Mouse (Mus musculus) frontal cortex, adult (tissue): ENCODE results near the gene Npcd.
"Not testable (repeated sequence)": the region's sequence is repeated elsewhere in the genome, so short reads cannot be mapped to it uniquely, and the experiment has no call there.

Source experiments
- ATAC-seq: cut with Nextera tagmentation; 2 replicates; pipeline ENCODE4 v1.9.2; 2017; ENCODE audit warnings: mild to moderate bottlenecking, moderate library complexity, mixed read lengths; ENCODE audit not compliant: low TSS enrichment

The Npcd gene

DNA sequence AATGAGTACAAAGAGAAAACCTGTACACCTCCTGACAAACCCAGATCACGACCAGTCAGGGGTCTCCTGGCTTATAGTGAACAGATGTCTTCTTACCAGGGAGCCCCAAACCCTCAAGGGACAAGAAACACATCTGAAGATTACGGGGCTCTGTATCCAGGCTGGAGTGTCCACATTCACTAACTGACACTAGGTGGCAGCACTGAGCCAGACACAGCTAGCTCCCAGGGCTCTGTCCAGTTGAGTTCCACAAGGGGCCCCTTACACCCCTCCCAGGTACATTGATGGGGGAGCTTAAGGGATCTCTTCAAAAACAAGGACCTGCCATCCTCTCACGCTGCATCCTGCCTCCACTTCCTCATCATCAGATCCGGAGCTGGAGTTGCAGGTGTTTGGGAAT is 3.6 kb downstream of the Npcd start:
- 0 out of 2 replicates have a peak, but pooled peaks have one; percentile 25 for ATAC-seq

DNA sequence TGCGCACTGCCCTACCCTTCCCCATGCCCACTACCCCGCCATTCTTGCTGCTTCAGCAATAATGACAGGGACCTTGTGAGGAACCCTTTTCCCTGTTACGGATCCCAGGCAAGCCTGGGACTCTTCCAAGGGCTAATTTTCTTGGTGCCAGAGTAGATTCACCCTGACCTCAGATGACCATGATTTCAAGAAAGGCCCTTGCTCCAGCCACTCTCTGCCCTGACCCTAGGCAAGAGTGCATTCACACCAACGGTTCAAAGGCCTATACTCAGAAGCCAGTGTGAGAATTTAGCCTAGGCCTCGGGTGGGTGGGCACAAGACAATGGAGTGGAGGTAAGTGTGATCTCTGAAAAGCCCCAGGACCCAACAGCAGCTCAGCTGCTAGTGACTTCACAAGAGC is 4.6 kb downstream of the Npcd start:
- no peak for ATAC-seq

DNA sequence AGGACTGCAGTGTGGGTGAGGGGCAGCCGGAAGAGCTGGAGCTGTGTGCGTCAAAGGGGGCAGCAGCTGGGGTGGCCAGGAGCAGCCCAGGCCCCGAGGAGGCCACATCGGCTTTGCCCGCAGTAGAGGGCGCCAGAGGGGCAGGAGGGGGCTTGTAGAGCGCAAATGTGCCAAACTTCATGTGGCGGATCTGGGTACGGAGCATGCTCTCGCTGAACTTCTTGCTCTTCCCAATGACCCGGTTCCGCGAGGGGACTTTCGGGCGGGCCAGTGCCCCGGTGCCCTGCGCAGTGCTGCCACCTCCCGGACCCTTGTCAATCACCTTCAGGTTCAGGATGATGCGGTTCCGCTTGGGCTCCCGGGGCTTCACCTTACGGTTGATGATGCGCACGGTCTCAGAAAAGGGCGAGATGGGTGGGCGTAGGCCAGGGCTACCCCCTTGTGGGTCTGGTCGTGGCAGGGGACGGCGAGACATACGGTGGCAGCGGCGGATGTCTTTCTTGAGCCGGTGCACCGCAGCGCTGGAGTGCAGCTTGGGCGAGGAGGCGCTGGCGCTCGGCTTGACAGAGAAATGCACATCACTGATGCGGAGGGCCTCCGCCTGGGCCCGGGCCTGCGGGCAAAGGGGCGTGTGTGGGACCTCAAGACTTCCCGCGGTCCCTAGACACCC is 5.5 kb downstream of the Npcd start:
- ATAC-seq: no peak

DNA sequence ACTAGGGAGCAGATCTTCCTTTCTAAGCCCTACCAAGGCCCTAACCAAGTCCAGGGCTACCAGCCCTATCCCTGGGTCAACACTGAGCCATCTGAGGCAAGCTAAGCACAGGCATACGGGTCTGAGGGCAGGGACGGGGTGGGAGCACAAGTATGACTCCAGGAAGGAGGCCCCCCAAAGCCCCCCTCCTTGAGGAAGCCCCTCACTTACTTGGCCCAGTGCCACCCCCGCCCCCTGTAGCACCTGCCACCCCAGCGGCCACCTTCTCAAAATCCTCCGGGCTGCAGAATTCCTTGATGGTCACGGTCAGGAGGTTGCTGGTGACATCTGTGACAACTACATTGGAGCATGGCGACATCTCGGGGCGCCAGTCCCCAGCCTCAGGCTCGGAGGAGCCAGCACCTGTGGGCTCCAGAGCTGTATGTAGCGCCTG is 6.2 kb downstream of the Npcd start:
- ATAC-seq: no peak

DNA sequence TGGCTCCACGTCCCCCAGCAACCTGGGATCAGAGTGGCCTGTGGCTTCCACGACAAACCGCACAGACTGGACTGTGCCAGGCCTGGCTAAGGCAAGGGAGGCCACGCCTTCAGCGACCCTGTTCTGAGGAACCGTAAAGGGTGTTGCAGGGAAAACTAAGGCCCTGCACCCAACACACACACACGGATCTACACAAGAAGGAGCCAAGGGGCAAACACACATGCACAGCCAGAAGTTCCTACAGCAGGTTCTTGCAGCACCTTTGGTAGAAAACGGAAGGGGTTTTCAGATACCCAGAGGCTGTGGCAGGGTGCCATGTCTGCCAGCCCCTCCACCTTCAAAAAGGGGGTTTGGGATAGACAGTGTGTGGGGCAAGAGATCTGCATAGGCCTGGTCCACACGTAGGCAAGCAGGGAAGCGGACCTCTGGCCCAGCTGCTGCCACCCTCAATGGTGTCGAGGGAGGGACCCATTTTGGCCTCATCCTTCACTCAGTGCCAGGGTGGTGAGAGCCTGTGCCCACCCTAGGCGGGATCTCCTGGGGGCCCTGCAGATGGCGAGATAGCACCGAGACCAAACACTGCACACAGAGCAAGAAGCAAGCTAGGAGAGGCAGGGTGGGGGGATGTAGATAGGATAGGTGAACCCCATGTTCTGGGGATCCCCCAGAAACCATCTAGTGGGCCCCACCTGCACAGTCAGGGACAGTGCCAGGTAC is 6.8 kb downstream of the Npcd start:
- no peak for ATAC-seq

DNA sequence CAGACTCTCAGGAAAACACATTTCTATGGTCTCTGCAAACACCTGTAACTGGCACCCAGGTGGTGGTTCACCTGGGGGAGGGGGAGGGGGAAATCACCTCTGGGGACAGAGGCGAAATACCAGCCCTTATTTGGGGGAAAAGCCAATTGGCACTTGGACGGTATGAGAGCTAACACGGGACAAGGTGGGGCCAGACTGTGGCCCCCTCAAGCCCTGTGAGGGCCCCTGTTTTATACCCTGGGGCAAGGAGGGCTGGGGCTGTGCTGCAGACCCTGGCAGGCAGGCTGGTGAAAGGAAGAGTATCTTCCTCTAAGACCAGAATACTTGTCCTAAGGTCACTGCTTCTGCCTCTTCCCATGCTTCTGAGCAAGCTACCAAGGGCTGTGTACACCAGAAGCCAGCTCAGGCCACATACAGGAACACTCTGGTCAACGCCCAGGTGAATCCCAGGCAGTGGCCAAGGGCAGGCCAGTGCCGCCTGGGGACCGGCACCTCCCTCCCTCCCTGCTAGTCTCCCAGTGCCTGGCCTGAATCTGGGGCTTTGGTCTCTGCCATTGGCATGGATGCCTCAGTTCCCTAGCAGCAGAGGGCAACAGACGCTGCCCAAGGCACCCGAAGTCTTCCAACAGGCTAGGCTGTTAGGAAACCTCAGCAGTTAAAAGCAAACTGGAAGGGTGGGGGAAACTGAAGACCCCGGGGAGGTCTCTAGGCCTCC is 7.7 kb downstream of the Npcd start:
- ATAC-seq: no peak

DNA sequence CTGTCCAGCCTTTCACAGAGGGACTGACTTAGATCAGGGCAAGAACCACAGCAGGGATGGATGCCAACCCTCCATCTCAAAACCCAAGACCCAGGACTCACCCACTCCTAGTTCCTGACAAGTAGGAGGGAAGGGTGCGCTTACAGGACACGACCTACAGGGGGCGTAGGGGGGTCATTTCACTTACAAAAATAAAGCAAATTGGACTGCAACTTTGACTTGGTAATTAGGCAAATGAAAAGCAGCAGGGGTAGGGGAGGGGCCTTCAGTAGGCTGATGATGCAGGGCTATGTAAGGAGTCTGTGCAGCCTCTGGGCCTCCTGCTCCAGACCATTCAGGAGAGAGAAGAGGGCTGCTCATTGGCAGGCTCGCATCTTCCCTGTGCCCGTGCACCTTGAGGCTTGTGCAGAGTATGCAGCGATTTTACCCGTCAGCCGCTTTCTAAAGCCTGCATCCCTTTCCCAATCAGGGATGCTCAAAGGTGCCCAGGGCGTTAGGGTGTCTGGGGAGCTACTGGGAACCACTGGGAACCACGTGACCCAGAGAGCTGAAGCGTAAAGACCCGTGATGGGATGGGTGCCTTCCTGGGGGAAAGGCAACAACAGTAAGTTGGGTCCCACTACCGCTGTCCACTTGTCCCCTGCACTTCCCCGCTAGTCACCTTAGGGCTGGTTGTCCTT is 8.8 kb downstream of the Npcd start:
- no peak for ATAC-seq

DNA sequence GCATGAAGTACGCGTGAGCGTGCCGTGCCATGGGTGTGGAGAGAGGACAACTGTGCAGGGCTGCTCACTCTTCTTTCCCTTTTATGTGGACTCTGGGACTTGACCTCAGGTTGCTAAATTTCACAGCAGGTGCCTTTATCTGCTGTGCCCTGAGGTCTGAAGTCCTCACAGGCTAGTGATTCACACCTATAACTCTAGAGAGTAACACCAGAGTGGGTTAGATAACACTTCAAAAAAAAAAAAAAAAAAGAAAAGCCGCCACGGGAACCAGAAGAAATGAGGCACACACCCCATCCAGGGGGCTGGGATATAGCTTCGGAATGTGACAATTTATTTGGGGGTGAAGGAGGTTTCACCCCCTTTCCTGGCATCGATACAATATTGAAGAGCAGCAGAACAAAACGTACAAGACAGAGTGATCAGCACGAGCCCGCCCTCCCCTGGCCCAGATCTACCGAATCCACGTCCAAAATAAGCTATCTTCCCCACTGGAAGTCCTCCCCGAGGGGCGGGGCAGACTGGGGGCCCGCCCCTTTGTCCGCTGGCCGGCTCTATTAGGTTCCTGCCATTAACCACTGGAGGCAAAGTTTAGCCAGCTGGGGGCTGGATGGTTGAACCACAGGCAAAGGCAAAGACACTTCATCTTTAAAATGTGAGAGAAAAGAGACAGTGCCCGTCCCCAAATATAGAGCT is 10.3 kb downstream of the Npcd start:
- ATAC-seq: no peak

DNA sequence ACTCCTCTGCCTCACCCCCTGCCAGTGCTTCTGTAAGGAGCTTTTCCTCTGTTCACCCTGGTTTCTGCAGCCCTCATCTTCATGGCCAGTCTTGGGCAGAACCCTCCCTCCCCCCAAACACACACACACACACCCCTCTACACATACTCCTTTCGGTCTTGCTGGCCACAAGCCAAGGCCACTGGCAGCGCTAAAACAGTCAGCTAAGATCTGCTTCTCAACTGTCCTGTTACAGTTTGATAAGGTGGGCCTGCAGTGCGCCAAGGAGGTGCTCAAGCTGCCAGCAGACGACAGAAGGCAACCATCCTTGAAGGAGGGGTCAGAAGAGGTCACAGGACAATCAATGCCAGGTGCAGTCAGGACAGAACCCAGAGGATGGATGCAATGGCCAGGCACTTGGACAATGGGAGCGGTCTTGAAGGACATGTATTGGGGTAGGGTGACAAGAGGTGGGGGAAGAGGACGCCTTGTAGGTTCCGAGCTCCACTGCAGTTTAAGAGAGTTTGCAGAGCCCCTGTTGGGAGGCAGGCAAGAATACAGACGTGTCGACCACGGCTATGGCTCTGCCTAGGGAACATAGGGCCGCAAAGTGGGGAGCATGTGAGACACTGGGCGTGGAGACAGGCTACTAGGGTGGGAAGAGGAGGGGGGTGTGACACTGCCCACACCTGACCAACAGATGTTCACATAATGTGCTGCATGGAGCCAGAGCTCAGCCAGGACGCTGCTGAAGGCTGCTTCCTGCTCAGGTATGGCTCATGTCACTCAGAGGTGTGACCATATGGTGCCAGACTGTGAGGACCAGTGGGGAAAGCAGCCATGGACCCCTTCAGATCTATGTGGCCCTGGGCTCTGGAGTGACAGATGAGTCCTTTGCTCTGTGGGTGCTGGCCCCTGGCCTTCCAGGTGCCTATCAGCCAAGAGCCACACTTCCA is 11.5 kb downstream of the Npcd start:
- ATAC-seq: no peak

DNA sequence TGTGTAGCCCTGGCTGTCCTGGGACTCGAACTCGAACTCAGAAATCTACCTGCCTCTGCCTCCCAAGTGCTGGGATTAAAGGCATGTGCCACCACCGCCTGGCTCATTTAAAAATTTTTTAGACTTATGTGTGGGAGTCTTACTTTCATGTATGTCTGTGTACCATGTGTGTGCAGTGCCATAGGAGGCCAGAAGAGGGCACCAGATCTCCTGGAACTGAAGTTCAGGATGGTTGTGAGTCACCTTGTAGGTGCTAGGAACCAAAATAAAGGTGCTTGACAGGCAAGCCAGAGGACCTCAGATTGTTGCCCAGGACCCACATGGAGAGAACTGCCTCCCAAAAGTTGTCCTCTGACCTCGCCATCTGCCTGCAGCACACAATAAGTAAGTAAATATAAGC is 15.7 kb downstream of the Npcd start:
- no peak for ATAC-seq

DNA sequence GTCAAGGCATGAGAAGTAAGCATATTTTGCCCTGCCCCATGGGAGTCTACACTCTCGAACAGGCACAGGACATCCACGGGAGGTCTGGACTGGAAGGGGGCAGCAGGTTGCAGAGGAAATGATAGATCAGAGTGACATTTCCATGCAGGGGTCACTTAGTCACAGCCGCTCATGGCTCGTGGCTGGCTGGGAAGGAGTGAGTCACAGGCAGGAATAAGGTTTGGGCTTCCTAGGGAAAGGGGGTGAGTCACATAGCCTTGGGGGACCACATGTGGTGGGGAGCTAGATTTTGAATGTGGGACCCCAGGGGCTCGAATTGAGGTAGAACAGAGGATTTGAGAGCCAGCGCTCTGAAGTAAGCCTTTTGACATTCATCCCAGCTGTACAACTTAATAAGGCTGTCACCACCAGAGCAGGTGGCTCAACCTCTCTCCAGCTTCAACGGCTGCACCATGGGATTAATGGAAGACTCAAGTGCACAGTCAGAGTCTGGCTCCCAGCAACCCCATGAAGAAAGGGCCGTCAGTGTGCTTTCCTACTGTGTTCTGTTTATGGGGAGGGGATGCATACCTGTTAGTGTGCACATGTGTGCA is 20.3 kb downstream of the Npcd start:
- no peak for ATAC-seq

DNA sequence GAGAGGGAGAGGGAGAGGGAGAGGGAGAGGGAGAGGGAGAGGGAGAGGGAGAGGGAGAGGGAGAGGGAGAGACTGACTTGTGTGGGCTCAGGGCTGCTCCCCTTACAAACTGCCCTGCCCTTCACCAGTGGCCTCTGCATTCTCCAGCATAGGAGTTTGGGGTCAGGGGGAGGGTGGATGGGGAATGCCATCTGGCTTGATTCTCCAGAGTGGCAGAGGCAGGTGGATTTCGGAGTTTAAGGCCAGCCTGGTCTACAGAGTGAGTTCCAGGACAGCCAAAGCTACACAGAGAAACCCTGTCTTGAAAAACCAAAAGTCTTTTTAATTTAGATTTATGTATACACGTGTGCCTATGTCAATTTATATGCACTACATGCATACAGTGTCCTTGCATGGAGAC is 21.2 kb downstream of the Npcd start:
- ATAC-seq: not testable (repeated sequence)

DNA sequence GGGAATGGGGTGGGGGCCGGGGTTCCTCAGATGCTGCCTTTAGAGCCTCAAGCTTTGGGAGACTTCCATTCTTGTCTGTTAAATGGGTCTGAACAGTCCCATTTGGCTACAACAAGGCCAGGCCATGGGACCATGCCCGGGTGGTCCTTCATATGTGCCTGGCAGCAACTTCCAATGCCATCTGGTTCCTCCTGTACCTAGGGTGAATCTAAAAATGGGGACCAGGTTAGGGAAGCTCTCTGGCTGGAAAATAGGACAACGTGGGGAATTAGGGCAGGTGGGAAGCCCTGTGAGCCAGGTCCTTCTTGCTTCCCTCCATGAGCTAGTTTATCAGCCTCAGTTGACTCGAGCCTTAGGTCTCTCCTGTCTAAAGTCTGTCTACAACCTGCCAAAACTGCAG is 23.0 kb downstream of the Npcd start:
- no peak for ATAC-seq

DNA sequence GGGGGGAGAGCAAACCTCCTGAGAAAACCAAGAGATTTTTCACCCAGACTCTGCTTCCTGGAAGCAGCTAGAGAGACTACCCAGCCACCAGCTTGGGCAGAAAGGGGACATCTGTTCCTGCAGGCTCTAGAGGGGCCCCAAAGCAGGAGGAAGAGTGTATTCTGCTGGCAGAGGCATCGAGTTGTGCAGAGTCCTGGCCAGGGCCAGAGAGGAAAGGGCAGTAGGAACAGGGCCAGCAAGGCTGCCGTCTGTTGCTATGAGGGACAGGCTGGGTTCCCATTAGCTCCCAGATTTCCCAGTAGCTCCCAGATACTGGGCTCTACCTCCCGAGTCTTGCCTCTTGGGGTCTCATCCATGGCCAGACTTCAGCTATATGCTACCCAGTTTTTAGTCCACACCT is 24.0 kb downstream of the Npcd start:
- no peak for ATAC-seq

DNA sequence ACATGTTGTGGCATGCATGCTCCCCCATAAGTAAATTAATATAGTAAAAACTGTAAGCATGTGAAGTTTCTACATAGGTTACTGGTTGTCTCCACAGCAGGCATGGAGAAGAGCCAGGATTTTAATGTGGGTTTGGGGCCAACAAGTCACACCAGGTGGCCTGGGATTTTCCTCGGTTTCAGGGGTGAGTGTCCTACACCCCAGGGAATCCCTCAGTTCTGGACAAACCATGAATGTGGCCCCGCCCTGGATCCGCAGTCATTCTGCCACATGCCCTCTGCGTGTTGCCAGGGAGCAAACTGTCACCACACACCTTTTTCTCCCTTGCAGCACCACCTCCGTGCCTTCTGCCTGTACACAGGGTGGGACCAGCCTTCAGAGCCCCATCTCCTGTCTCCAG is 25.4 kb downstream of the Npcd start:
- no peak for ATAC-seq

DNA sequence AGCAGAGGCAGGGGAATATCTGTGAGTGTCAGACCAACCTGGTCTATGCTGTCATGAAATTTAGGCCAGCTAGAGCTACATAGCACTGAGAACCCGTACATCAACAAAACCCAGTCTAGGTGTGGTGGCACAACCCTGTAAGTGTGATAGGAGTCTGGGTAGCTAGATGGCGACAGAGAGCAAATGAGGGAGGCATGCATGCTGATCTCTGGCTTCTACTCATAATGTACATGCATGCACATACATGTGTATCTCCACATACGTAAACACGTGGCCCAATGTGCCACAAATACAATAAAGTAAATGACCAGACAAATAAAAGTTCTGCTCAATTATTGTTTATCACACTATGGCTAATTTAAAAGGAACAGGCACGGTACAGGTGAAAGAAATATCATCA is 25.9 kb downstream of the Npcd start:
- ATAC-seq: no peak

DNA sequence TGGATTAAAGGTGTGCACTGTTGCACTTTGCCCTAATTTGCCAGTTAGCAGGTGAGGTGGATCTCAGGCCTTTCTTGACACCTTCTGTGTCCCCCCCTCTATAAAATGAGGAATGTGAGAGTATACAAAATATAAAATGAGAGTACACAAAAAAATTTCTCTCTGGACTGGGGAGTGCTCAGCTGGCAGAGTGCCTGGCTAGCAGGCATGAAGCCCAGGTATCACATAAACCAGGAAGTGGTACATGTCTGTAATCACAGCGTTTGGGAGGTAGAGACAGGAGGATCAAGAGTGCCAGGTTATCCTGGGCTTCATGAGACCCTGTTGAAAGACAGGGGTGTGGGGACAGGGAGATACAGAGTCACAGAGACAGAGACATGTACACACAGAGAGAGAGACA is 27.0 kb downstream of the Npcd start:
- ATAC-seq: no peak

DNA sequence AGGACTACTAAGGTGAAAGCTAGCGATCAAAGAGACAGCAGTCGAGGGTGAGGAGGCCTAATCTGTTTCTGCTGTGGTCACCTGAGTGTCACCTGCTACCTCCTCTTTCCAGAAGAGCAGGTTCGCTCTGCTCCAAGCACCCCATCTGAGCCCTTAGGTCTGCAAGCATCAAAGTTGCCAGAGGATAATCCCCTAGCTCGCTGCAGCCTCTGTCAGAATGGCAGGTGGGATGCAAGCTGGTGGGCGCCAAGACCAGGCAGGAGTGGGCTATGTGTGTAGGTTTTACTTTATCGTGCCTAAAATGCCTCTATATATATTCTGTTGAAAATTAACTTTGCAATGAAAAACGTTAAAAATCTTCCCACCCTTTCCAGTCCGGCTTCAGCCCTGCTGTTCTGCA is 28.8 kb downstream of the Npcd start:
- no peak for ATAC-seq

DNA sequence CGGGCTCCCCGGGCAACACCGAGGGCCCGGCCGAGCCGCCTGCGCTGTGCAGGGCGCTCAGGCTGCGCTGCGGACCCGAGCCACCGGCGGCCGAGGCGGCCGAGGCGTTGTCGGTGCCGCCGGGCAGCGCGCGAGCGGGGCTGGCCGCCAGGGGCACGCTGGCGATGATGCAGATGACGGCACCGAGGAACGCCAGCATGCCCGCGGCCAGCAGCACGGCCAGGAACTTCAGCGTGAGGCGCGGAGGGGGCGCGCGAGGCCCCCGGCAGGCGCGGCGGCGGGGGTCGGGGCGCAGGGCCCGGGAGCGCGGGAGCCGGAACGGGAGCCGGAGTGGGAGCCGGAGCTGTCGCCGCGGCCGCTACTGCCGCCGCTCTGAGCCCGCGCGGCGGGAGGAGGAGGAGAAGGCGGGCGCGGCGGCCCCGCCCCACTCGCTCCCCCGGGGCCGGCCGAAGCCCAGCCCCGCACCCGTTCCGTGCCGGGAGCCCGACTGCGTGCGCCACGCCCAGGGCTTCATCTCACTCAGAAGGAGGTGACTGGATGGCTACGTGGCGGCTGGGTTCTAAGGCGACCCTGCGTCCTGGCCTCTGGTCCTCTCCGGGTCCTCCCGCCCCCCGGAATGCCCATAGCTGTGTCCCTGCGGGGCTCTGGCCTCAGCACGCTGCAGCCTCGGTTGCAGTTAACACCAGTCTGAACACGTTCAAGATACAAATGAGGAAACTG is 29.5 kb downstream of the Npcd start, which contains the start of gene Nptxr:
Nptxr (minus strand) TSS at position 415 of the 720 bp plus-strand sequence.
- ATAC-seq: peak; percentile 76
